16 mouse cellular contexts compared by ENCODE assay signal in the genomic region with DNA sequence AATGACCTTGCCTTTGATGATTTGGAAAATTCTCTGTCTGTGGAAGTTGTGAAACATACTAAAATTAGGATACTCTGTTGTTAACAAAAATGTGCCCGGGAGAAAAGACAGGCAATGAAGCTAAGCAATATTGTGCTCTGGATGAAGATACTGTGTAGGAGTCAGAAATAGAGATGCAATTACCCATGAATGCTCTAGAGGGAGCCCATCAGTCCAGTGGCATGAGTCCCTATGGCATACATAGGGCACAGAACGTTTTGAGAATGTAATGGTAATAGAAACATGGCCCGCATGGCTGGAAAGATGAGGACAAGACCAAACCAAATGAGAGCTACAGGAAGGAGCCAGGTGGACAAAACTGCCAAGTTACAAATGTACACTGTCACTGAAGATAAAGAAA.
DNase-seq lines count a peak whose midpoint lies in the region; ATAC-seq and TF ChIP-seq lines count a peak whose summit lies in the region.
"Had no signal": no experiment of that assay in that cellular context is flagged by ENCODE, and none has a peak within 500 bp of the region (broad histone marks: within the 10 kb centered on the region; RNA-seq: fewer than 3 reads in every experiment).

No protein-coding gene starts in this region.

- in situ Hi-C loops in Patski (cut with MboI; ENCODE audit: low pct_unique_long_range_greater_than_20kb) = loop anchor here (5.0 kb wide), 1 partner anchor 156 kb away; no protein-coding TSS in a partner anchor

- H3K27me3 ChIP-seq in hindbrain, postnatal 0 days (ENCODE audit: insufficient read depth, low read length) = no peaks in the 10 kb centered on the region
- no peaks in the 10 kb centered on the region for H3K27me3 ChIP-seq in hindbrain, embryonic 16.5 days (replicated peaks; ENCODE audit: control insufficient read depth, insufficient read depth, low read length)
- H3K27me3 ChIP-seq in lung, postnatal 0 days (replicated peaks; ENCODE audit: insufficient read depth, low read length) = no peaks in the 10 kb centered on the region
- H3K27me3 ChIP-seq in Patski = no peaks in the 10 kb centered on the region
- H3K27me3 ChIP-seq: heart, embryonic 15.5 days; hindbrain, embryonic 13.5 days; neural tube, embryonic 12.5 days had no signal

- no peak overlapping the region for H3K4me3 ChIP-seq in hindbrain, postnatal 0 days (ENCODE audit: low read length)
- H3K4me3 ChIP-seq in hindbrain, embryonic 16.5 days (ENCODE audit: low read length) = no peak overlapping the region
- no peak overlapping the region for H3K4me3 ChIP-seq in lung, postnatal 0 days (ENCODE audit: low read depth, low read length)
- H3K4me3 ChIP-seq: embryonic facial prominence, embryonic 10.5 days; heart, embryonic 15.5 days; hindbrain, embryonic 13.5 days; neural tube, embryonic 12.5 days had no signal

- POLR2A ChIA-PET in Patski (lab: Charles Lee) = interaction anchor here (0.6 to 0.8 kb wide), 2 partner anchors 39 to 126 kb away, joined by 3 read pairs; no protein-coding TSS in a partner anchor

- no peak overlapping the region for H3K9ac ChIP-seq in hindbrain, postnatal 0 days (replicated peaks; ENCODE audit: low read length)
- H3K9ac ChIP-seq in hindbrain, embryonic 16.5 days (ENCODE audit: low read depth, low read length) = no peak overlapping the region
- no peak overlapping the region for H3K9ac ChIP-seq in lung, postnatal 0 days (replicated peaks; ENCODE audit: low read depth)
- H3K9ac ChIP-seq: heart, embryonic 15.5 days; hindbrain, embryonic 13.5 days; liver, embryonic 14.5 days; neural tube, embryonic 12.5 days had no signal

- WGBS in hindbrain, postnatal 0 days = 68% methylated on average over 3 of the region's 3 CpGs
- 68% methylated on average over 3 of the region's 3 CpGs for WGBS in hindbrain, embryonic 16.5 days
- 64% methylated on average over 3 of the region's 3 CpGs for whole genome bisulfite sequencing in lung, postnatal 0 days

- TF ChIP-seq EP300 in lung, postnatal 0 days (IDR thresholded peaks at IDR 0.05) = no peak

- no peak for ATAC-seq in hindbrain, postnatal 0 days
- ATAC-seq in hindbrain, embryonic 16.5 days = no peak
- ATAC-seq in lung, postnatal 0 days = no peak
- no peak for ATAC-seq in Patski
- ATAC-seq: CD4-positive, CD25-positive, alpha-beta regulatory T cell, adult 4 months had no signal

- peak; percentile 52 for TF ChIP-seq CTCF in hindbrain, postnatal 0 days (IDR thresholded peaks at IDR 0.05; ENCODE audit: low read depth)
- peak; percentile 62 for TF ChIP-seq CTCF in lung, postnatal 0 days (IDR thresholded peaks at IDR 0.05)
- peak; percentile 58 for TF ChIP-seq CTCF in Patski (IDR thresholded peaks at IDR 0.05)

- no peaks in the 10 kb centered on the region for H3K4me1 ChIP-seq in hindbrain, postnatal 0 days (ENCODE audit: insufficient read depth, low read length)
- no peaks in the 10 kb centered on the region for H3K4me1 ChIP-seq in hindbrain, embryonic 16.5 days (ENCODE audit: control insufficient read depth, insufficient read depth, low read depth, low read length)
- no peaks in the 10 kb centered on the region for H3K4me1 ChIP-seq in lung, postnatal 0 days (ENCODE audit: insufficient read depth, low read depth, low read length)
- H3K4me1 ChIP-seq: embryonic facial prominence, embryonic 10.5 days; neural tube, embryonic 12.5 days had no signal

- DNase-seq in hindbrain, postnatal 0 days (ENCODE audit: low spot score) = no peak
- peak; percentile 21 for DNase-seq in lung, postnatal 0 days (ENCODE audit: low spot score)
- no peak for DNase-seq in lung, postnatal 25 days (ENCODE audit: low spot score)
- DNase-seq in Patski (ENCODE audit: low read depth, low spot score) = no peak
- peak; percentile 20 for DNase-seq in retina, postnatal 1 day
- no peak for DNase-seq in cerebellum, adult 11-12 months
- DNase-seq: adrenal gland, adult 8-10 months; cerebellum, adult 8-10 months; kidney, adult 8-10 months had no signal

- CTCF ChIA-PET in Patski (lab: Charles Lee) = interaction anchor here (0.8 to 1.6 kb wide), 3 partner anchors 10 to 67 kb away, joined by 3 to 4 read pairs (median 3); no protein-coding TSS in a partner anchor

- no peaks in the 10 kb centered on the region for H3K36me3 ChIP-seq in hindbrain, postnatal 0 days (ENCODE audit: insufficient read depth, low read length)
- no peaks in the 10 kb centered on the region for H3K36me3 ChIP-seq in hindbrain, embryonic 16.5 days (ENCODE audit: control insufficient read depth, insufficient read depth, low read length)
- H3K36me3 ChIP-seq in lung, postnatal 0 days (ENCODE audit: insufficient read depth, low read length) = no peaks in the 10 kb centered on the region
- H3K36me3 ChIP-seq: embryonic facial prominence, embryonic 10.5 days; heart, embryonic 15.5 days; hindbrain, embryonic 13.5 days; neural tube, embryonic 12.5 days had no signal

- no peaks in the 10 kb centered on the region for H3K9me3 ChIP-seq in hindbrain, postnatal 0 days (ENCODE audit: low read length)
- H3K9me3 ChIP-seq in hindbrain, embryonic 16.5 days (ENCODE audit: control insufficient read depth, low read length) = no peaks in the 10 kb centered on the region
- H3K9me3 ChIP-seq in lung, postnatal 0 days (ENCODE audit: low read length) = no peaks in the 10 kb centered on the region
- H3K9me3 ChIP-seq: embryonic facial prominence, embryonic 10.5 days; heart, embryonic 15.5 days; hindbrain, embryonic 13.5 days; neural tube, embryonic 12.5 days had no signal

- H3K27ac ChIP-seq in hindbrain, postnatal 0 days = no peak overlapping the region
- no peak overlapping the region for H3K27ac ChIP-seq in hindbrain, embryonic 16.5 days (ENCODE audit: low read depth, low read length)
- no peak overlapping the region for H3K27ac ChIP-seq in lung, postnatal 0 days (ENCODE audit: low read length)
- H3K27ac ChIP-seq: embryonic facial prominence, embryonic 10.5 days; heart, embryonic 15.5 days; hindbrain, embryonic 13.5 days; liver, embryonic 14.5 days; neural tube, embryonic 12.5 days had no signal

- no peak overlapping the region for H3K4me2 ChIP-seq in hindbrain, postnatal 0 days (ENCODE audit: low read depth, low read length)
- H3K4me2 ChIP-seq in hindbrain, embryonic 16.5 days (ENCODE audit: low read length) = no peak overlapping the region
- H3K4me2 ChIP-seq in lung, postnatal 0 days (replicated peaks; ENCODE audit: low read depth, low read length) = no peak overlapping the region
- H3K4me2 ChIP-seq: heart, embryonic 15.5 days; hindbrain, embryonic 13.5 days; neural tube, embryonic 12.5 days had no signal

Comparison
In these comparisons a context has a peak if more than half of its experiments do, and no peak if none do; other contexts are left out.
1. DNase-seq: peak in lung, postnatal 0 days (single experiment) and retina, postnatal 1 day (single experiment); none in hindbrain, postnatal 0 days (single experiment), lung, postnatal 25 days (single experiment), Patski (single experiment) and cerebellum, adult 11-12 months (single experiment).
2. Peak in every context shown above with its lines, with median percentiles within 50 percentile points of each other: CTCF ChIP-seq.